Mouse (Mus musculus): ENCODE measurements around the gene Slfn5.
"Not testable (repeated sequence)": the region's sequence is repeated elsewhere in the genome, so short reads cannot be mapped to it uniquely, and the experiment has no call there.

The Slfn5 gene

DNA sequence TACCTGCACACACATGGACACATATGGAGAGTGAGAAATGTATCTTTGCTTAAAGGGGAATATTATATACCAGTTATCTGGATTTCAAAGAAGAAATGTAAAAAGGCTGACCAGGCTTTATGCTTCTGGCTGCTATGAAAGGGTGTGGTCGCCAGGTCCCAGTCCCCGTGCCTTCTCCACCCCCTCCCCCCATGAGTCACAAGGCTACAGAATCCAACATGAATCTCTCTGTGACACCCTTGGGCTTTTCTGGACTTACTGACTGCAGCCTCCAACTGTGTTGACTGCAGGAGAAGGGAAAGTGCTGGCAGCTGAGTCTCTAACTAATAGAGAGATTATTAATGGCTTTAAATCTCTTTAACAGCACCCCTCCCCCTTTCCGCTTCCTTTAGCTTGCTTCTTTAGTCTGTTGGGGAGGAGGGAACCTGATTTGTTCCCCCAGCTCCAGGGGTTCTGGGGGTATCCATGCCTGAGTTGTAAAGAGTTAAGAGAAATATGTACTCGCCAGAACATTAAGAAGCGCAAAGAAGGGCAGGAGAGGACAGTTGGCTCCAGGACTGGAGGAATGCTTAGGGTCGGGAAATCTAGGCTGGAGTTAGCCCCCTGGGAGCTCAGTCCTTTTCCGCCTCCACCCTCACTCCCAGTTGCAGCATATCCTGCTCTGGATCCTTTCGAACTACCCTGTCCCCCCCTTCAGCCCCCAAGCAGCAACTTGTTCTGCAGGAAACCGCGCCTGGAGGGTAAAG, at the start of gene Slfn5:
Slfn5 (plus strand) TSS at position 614 of the 746 bp plus-strand sequence.
- no peak for DNase-seq (ENCODE audit: low spot score in 2 of 2)

DNA sequence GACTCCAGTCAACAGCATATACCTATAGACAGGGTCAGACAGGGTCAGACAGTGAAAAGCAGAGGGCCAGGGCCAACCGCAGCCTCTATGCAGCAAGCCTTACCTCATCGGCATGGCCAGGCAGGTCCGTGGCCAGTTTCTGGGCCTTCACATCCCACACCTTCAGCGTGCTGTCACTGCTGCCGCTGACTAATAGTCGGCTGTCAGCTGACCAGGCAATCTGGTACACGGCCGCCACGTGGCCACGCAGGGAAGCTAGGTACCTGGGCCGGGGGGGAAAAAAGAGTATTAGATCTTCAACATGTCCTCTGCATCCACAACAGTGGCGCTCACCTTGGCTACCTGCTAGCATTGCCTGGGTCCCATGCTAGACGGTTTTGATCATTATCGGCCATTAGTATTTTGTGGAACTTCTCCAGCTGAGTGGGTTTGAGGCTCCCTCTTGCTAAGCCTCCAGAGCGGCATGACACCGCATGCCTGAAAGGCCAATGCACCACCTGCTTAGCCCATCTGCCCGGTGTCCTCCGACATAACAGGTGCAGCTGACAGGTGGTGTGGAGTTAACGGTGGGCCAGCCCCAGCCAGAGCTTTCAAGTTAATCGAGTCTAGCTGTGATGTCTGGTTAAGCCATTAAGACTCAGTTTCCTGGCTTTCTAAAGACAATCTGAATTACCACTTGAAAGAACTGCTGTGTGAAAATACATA, 49.4 kb upstream of the Slfn5 start:
- no peak for DNase-seq (ENCODE audit: low spot score in 2 of 2)

DNA sequence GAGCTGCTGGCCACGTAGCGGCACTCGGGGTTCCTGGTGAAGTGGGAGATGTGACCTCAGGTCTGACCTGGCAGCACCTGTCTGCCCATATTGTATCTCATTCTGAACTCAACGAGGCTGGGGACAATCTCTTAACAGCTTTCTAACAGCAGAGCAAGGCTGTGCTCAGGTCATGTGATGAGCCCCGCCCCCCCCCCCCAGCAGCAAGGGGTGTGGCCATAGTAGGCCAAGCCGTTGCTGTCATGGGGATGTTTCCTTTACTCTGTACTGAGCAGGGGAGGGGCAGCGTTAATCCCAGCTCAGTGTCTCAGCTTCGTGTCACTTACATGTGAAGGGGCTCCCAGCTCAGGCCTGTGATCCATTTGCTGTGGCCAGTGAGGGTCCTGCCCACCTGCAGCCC, 46.2 kb upstream of the Slfn5 start:
- no peak for DNase-seq (ENCODE audit: low spot score in 2 of 2)

DNA sequence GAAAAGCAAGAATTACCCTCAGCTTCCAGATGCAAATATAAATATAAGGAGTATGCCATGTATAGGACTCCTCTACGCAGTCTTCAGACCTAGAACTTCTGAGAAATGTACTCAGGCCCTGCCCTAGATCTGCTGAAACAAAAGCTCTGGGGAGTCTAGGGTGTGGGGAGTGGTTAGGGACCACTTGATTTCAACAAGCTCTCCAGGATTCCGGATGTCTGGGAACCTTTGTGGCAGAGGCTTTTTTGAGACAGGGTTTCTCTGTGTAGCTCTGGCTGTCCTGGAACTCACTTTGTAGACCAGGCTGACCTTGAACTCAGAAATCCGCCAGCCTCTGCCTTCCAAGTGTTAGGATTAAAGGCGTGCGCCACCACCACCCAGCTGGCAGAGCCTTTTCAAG, 45.3 kb upstream of the Slfn5 start:
- no peak for DNase-seq (ENCODE audit: low spot score in 2 of 2)

DNA sequence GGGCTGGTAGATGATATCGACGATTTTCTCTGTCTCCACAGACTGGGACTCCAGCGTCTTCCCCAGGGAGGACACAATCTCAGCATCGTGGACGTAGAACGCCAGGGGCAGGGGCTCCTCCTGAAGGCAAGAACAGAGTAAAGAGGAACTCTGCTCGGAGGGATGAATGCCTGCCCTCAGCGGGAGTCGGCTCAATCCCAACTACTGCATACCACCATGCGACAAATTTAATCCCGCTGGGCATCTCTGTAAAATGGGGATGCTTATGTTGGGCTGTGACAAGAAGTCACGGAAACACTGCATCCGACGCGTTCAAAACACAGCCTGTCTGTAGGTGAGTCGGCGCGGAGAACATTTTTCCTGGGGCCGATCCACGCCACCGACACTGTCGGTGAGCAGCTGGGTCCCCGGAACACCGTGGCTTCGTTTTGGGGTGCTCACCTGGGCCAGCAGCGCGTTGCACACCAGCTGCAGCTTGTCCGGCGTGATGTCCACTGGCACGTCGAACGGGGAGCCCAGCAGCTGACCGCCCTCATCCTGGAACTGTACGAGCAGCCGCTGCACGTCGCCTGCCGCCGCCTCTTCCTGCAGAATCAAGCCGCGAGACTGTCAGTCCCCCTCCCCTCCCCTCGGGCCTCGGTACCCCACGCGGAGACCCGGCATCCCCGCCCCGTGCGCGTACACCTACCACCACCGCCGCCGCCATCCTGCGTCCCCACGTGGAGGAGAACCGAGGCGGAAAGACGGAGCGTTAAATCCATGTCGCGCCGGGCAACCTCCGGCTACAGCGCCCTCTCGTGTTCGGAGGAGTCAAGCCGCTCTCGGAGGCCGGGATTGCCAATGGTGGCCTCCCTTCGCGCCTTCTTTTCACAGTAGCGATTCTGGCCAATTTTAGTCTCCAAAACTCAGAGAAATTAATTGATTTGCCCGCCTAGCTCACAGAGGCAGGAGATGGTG, 43.2 kb upstream of the Slfn5 start, which contains the start of gene Nle1:
Nle1 (minus strand) TSS at position 761 of the 957 bp plus-strand sequence.
- DNase-seq (ENCODE audit: low spot score in 2 of 2) = peak; percentile 94 to 96

DNA sequence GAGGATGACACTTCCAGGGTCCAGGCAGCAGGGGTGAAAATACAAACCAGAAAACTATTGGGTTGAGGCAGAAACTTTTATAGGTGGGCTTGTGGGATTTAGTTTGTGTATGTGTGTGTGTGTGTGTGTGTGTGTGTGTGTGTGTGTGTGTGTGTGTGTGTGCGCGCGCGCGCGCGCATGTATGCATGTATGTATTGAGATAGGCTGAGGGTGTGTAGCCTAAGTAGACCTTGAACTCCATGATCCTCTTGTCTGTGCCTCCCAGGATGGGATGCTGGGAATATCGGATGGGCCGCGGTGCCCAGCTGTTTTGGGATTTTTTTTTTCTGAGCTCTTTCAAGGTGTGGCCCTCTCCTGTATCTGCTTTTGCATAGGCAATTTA, 42.5 kb upstream of the Slfn5 start:
- DNase-seq (ENCODE audit: low spot score in 2 of 2) = no peak

DNA sequence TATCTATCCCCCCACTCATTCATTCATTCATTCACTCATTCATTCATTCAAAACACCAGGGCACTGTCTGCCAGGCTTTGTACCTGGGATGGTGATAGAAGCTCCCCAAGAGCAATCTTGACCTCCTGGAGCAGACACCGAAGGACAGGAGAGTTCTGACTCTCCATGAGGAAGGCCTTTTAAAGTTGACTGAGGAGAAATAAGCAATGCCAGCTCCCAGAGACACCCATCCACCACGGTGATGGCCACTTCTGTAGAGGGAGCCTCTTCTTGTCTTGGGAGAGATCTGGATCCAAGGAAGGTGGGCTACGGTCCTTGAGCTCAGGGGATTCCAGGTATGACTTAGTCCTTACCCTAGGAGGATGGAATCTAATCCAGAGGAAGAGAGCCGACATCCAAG, 40.9 kb upstream of the Slfn5 start, which contains the start of gene Unc45b:
Unc45b (plus strand) TSS at position 301 of the 400 bp plus-strand sequence.
- no peak for DNase-seq (ENCODE audit: low spot score in 2 of 2)

DNA sequence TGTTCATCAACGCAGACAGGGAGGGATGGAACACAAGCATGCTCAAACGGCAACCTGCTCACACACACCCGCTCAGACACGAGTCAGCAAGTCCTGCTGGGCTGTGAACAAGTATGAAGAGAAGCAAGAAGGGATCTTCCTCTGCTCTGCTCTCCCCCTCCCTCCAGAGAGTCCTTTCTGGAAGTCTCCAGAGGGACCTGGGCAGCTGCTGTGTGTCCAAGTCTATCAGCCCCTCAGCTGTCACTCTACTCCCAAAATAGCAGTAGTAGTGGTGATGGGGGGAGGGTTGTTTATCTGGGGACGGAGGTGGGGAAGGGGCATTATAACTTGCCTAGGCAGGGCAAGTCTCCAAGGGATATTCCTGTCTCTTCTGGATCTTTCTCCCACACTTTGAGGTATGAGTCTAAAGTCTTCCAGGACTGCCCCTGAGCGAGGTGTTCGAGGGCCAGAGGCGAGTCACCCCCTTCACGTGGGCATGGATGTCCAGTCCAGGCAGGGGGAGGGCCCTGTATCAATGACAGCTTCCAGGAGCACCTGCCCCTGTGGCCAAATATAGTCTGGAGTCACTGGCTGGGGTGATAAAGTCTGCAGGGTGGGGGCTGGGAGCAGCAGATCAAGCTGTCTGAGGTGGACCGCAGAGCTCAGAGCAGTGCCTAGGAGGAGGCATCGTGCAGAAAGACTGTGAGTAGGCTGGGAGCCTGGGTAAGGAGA, 40.3 kb upstream of the Slfn5 start:
- DNase-seq (ENCODE audit: low spot score in 2 of 2) = no peak

DNA sequence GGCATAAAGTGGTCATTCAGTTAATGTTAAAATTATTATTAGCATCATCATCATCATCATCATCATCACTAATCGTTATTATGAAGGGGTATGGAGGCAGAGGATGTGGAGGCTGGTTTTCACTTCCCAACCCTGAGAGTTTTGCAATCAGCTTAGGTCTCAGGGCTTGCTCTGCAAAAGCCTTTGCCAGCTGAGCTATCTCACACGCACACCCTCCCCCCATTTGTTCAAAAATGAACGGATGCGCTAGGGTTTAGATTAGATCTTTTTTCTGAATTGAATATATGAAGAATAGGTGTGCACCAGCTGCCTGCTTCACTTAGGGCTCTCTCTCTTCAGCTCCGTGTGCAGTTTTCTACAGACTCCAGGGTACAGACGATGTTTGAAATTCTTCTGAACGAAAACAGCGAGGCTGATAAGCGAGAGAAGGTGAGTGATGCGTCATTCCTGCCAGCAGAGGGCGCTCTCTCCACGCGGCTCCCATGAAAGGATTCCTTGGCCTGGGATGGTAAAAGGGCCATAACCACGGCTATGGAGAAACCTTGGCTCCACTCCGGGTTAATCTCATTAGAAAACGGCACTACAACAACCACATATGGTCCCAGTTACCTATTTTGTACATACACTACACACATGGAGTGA, 36.3 kb upstream of the Slfn5 start:
- peak; percentile 75 to 81 for DNase-seq (ENCODE audit: low spot score in 2 of 2)

DNA sequence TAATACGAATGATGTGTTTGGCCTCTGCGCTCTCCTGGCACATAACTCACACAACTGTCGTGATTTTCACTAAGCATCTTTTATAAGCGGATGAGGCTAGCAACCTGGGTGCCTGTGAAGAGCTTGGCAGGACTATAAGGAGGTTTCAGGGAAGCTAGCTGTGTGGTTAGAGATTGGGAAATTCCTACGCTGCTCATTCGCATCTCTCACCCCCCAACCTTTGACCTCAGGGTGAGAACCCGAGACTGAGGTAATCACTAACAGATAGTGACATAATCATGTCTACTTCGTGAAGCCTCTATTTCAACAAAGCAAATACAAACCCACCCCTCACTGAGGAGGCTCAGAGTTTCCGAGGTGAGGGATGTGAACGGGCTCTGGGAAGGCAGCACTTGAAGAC, 30.4 kb upstream of the Slfn5 start:
- no peak for DNase-seq (ENCODE audit: low spot score in 2 of 2)

DNA sequence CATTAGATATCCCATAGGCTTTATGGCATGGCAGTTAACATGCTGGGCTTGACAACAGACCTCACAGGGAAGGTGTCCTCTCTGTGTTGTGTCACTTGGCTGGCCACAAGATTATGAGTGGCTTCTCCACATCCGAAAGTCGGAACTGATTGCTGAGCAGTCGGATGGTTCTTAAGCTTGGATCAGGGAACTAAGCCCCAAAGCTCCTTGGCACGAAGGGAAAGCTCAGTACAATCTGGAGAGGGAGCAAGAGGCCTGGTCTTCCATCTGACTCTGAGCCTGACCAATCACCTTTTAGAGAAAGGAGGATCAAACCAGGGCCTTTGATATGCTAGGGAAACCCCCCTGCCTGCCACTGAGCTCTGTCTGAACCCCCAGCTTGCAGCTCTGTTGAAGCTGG, 29.5 kb upstream of the Slfn5 start:
- DNase-seq (ENCODE audit: low spot score in 2 of 2) = no peak

DNA sequence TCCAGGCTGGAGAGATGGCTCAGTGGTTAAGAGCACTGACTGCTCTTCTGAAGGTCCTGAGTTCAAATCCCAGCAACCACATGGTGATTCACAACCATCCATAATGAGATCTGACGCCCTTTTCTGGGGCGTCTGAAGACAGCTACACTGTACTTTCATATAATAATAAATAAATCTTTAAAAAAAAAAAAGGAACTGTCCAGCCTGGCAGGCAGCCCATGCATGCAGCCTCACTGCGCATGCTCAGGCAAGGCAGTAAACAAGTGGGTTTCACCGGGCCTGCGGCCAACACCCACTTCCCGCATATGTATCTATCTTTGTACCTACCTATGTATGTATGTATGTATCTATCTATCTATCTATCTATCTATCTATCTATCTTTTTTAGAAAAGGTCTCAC, 27.2 kb upstream of the Slfn5 start:
- not testable (repeated sequence) for DNase-seq (ENCODE audit: low spot score in 2 of 2)

DNA sequence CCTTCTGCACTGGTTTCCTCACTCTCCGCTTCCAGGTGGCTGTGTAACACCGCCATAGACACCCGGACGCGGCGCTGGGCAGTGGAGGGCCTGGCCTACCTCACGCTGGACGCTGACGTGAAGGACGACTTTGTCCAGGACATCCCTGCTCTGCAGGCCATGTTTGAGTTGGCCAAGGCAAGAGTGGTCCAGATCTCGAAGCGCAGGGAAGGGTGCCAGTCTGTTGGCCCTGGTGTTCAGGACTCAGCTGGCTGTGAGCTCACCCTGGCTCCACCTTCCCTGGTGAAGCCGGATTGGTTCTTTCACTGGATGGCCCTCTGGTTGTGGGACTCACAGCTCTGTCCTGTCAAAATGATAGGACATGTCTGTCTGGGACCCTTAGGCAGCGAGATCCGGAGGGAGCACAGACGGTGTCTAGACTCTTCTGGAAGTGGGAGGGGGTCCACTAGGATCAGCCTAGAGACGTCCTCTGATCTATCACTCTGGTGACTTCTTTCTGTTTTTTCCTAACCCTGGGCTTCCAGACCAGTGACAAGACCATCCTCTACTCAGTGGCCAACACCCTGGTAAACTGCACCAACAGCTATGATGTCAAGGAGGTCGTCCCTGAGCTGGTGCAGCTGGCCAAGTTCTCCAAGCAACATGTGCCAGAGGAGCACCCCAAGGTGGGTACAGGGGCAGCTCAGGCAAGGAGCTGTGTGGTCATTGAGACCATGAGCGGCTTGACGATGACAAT, 22.1 kb upstream of the Slfn5 start:
- no peak for DNase-seq (ENCODE audit: low spot score in 2 of 2)

DNA sequence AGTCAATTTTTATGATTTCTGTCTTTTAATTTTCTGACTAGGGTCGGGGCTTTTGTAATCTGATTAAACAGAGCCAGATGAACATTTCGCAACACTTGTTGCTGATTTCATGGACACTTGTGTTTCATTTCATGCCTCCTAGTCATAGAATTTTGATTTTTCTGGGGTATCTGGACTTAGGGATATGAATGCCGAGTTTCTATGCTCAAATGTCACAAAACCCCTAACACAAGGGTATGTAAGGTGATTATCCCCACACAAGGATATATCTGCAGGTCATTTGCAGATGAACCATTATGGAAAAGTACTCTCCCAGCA, 21.6 kb upstream of the Slfn5 start:
- no peak for DNase-seq (ENCODE audit: low spot score in 2 of 2)

DNA sequence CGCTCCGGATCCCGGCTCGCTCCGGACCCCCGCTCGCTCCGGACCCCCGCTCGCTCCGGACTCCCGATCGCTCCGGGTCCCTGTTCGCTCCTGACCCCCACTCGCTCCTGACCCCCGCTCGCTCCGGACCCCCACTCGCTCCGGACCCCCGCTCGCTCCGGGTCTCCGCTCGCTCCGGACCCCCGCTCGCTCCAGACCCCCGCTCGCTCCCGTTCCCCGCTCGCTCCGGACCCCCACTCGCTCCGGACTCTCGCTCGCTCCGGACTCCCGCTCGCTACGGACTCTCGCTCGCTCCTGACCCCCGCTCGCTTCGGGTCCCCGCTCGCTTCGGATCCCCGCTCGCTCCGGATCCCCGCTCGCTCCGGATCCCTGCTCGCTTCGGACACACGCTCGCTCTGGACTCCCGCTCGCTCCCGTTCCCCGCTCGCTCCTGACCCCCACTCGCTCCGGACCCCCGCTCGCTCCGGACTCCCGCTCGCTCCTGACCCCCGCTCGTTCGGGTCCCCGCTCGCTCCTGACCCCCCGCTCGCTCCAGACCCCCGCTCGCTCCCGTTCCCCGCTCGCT, 20.7 kb upstream of the Slfn5 start:
- DNase-seq (ENCODE audit: low spot score in 2 of 2) = not testable (repeated sequence)

DNA sequence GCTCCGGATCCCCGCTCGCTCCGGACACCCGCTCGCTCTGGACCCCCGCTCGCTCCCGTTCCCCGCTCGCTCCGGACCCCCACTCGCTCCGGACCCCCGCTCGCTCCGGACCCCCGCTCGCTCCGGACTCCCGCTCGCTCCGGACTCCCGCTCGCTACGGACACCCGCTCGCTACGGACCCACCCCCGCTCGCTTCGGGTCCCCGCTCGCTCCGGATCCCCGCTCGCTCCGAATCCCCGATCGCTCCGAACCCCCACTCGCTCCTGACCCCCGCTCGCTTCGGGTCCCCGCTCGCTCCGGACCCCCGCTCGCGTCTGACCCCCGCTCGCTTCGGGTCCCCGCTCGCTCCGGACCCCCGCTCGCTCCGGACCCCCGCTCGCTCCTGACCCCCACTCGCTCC, 20.0 kb upstream of the Slfn5 start:
- not testable (repeated sequence) for DNase-seq (ENCODE audit: low spot score in 2 of 2)

DNA sequence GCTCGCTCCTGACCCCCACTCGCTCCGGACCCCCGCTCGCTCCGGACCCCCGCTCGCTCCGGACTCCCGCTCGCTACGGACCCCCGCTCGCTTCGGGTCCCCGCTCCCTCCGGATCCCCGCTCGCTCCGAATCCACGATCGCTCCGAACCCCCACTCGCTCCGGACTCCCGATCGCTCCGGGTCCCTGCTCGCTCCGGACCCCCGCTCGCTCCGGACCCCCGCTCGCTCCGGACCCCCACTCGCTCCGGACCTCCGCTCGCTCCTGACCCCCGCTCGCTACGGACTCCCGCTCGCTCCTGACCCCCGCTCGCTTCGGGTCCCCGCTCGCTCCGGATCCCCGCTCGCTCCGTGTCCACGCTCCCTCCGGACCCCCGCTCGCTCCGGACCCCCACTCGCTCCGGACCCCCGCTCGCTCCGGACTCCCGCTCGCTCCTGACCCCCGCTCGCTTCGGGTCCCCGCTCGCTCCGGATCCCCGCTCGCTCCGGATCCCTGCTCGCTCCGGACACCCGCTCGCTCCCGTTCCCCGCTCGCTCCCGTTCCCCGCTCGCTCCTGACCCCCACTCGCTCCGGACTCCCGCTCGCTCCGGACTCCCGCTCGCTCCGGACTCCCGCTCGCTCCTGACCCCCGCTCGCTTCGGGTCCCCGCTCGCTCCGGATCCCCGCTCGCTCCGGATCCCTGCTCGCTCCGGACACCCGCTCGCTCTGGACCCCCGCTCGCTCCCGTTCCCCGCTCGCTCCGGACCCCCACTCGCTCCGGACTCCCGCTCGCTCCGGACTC, 19.3 kb upstream of the Slfn5 start:
- DNase-seq (ENCODE audit: low spot score in 2 of 2) = not testable (repeated sequence)

DNA sequence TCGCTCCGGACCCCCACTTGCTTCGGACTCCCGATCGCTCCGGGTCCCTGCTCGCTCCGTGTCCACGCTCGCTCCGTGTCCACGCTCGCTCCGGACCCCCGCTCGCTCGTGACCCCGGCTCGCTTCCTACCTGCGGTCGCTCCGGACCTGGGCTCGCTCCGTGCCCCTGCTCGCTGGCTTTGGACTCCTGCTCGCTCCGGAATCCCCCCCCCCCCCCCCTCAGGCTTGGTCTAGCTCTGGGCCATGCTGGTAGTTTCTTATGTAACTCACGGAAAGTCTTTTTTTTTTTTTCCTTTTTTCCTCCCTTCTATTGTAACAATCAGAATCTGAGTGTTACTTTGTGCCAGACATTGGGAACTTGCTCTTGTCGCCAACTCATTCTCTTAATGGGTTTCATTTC, 18.0 kb upstream of the Slfn5 start:
- no peak for DNase-seq (ENCODE audit: low spot score in 2 of 2)

DNA sequence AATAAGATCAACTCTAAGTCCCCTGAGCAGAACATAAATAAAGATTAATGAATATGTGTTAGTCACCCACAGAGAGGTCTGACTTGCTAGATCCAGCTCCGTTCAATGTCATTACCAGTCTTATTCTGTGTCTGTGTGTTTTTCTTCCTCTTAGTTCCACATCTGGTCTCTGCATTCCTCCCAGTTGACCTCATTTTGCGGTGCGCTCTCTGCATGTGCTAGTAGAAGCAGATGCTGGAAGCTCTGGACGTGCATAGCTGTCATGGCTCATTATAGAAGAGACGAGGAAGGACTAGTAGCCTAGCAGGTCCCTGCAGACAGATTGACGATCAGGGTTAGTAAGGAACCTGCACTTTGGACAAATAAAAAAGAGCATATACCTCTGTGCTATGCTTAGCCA, 7.8 kb upstream of the Slfn5 start:
- DNase-seq (ENCODE audit: low spot score in 2 of 2) = no peak

All from right cerebral cortex, adult 2 months (tissue).